Mouse (Mus musculus): ENCODE data around the gene Cers6. TPM values are rescaled to one million over a fixed set of nuclear protein-coding genes. Genes with fewer than 3 reads are reported as not detected.

The Cers6 gene
- total RNA-seq, 4 experiments from 2014 or later: 4.4 to 11.7 (median 7.1) TPM

- no peak for DNase-seq (ENCODE audit: low spot score)
Measured at GRCm38 (mm10) chr2:69155861-69156260, 294.6 kb downstream of the Cers6 start.

DNA sequence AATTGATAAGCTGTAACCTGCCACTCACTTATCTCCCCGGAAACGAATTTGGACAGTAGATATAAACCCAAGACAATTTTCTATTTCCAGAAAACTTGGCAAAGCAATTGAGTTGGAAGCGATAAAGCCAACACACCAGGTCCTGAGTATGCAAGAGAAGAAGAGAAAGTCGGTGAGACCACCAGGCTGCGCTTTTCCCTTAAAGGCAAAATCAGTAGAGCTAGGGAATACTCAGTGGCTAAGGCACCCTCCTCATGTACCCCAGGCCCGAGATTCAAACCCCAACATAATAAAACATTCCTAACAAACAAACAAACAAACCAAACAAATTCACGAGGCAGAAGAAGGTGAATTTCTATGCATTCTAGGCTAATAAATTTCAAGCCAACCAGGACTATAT, 295.0 kb downstream of the Cers6 start:
- no peak for DNase-seq (ENCODE audit: low spot score)

- DNase-seq (ENCODE audit: low spot score): no peak
Measured at GRCm38 (mm10) chr2:69158907-69159306, 297.7 kb downstream of the Cers6 start.

Other genes with a start within 250 kb of the Cers6 start
- not detected for gene 4932414N04Rik, start 205.0 kb upstream of the Cers6 start, total RNA-seq (2022)

Measured in heart, adult 8-10 months (tissue).